Comparison of ENCODE assay signal across 29 mouse cellular contexts in the genomic region with DNA sequence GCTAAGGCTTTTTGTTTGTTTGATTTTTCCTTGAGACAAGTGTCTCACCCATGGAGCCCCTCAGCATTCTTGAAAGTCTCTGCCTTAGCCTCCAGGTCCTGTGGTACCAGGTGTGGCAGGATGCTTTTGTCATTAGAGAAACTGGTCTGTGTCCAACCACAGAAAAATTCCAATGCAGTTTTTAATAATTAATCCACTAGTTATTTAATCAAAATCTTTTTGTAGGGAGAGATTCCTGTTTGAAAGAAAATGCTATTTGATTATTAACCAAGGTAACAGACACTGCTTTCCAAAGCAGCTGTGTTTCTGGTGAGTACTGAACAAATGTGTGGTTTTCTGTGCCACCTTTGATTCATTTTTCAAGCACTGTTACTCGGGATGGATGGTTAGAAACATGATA. TPM values are rescaled to one million over a fixed set of nuclear protein-coding genes. Genes with fewer than 3 reads are reported as not detected.
DNase-seq lines count a peak whose midpoint lies in the region; ATAC-seq and TF ChIP-seq lines count a peak whose summit lies in the region.
"Had no signal": no experiment of that assay in that cellular context is flagged by ENCODE, and none has a peak within 500 bp of the region (broad histone marks: within the 10 kb centered on the region; RNA-seq: fewer than 3 reads in every experiment).

No protein-coding gene starts in this region.

- no peak for TF ChIP-seq POLR2A in liver, adult 2 months (IDR thresholded peaks at IDR 0.05; ENCODE audit: extremely low read depth, insufficient read depth, low read length)

- no peak for TF ChIP-seq EP300 in liver, postnatal 0 days (IDR thresholded peaks at IDR 0.05; ENCODE audit: low read depth)
- TF ChIP-seq EP300 in lung, postnatal 0 days (IDR thresholded peaks at IDR 0.05), result no peak

- no peaks in the 10 kb centered on the region for H3K79me2 ChIP-seq in liver, adult 2 months (ENCODE audit: control insufficient read depth, insufficient read depth, low read length)

- H3K4me3 ChIP-seq in kidney, embryonic 15.5 days (replicated peaks), result no peak overlapping the region
- no peak overlapping the region for H3K4me3 ChIP-seq in liver, adult 2 months (ENCODE audit: insufficient read depth, low read depth, low read length)
- no peak overlapping the region for H3K4me3 ChIP-seq in liver, postnatal 0 days (ENCODE audit: low read depth, low read length)
- no peak overlapping the region for H3K4me3 ChIP-seq in lung, embryonic 16.5 days (ENCODE audit: low read length)
- no peak overlapping the region for H3K4me3 ChIP-seq in lung, postnatal 0 days (ENCODE audit: low read depth, low read length)
- H3K4me3 ChIP-seq in forebrain, embryonic 13.5 days, result no peak overlapping the region
- H3K4me3 ChIP-seq: forebrain, embryonic 10.5 days; gastrocnemius, adult 2 months; hindbrain, embryonic 13.5 days had no signal

- H3K4me1 ChIP-seq in kidney, embryonic 15.5 days, result peaks cover 10% of the 10 kb centered on the region
- H3K4me1 ChIP-seq in liver, adult 2 months (ENCODE audit: control insufficient read depth, insufficient read depth, low read length), result peaks cover 4% of the 10 kb centered on the region; the same call in 1 of the 2 replicates
- no peaks in the 10 kb centered on the region for H3K4me1 ChIP-seq in liver, postnatal 0 days (ENCODE audit: insufficient read depth)
- no peaks in the 10 kb centered on the region for H3K4me1 ChIP-seq in lung, embryonic 16.5 days (replicated peaks; ENCODE audit: control insufficient read depth, insufficient read depth, low read length)
- no peaks in the 10 kb centered on the region for H3K4me1 ChIP-seq in lung, postnatal 0 days (ENCODE audit: insufficient read depth, low read depth, low read length)
- no peaks in the 10 kb centered on the region for H3K4me1 ChIP-seq in forebrain, embryonic 13.5 days
- H3K4me1 ChIP-seq: forebrain, embryonic 10.5 days; hindbrain, embryonic 13.5 days had no signal

- WGBS in kidney, embryonic 15.5 days, result 6% methylated on average over 1 of the region's 1 CpGs
- 5% methylated on average over 1 of the region's 1 CpGs for WGBS in liver, adult 2 months
- WGBS in liver, postnatal 0 days (ENCODE audit: insufficient replicate concordance), result 29% methylated on average over 1 of the region's 1 CpGs
- WGBS in lung, embryonic 16.5 days, result 5% methylated on average over 1 of the region's 1 CpGs
- WGBS in lung, postnatal 0 days, result 0% methylated on average over 1 of the region's 1 CpGs
- 19% methylated on average over 1 of the region's 1 CpGs for WGBS in forebrain, embryonic 13.5 days

- H3K9ac ChIP-seq in kidney, embryonic 15.5 days, result no peak overlapping the region
- H3K9ac ChIP-seq in liver, adult 2 months (ENCODE audit: low read depth, low read length), result no peak overlapping the region
- H3K9ac ChIP-seq in liver, postnatal 0 days (replicated peaks), result no peak overlapping the region
- H3K9ac ChIP-seq in lung, embryonic 16.5 days (ENCODE audit: low read length), result no peak overlapping the region
- no peak overlapping the region for H3K9ac ChIP-seq in lung, postnatal 0 days (replicated peaks; ENCODE audit: low read depth)
- H3K9ac ChIP-seq in forebrain, embryonic 13.5 days, result no peak overlapping the region
- H3K9ac ChIP-seq: forebrain, postnatal 0 days; hindbrain, embryonic 13.5 days had no signal

- ATAC-seq in kidney, embryonic 15.5 days (replicated peaks; ENCODE audit: low FRiP score), result no peak
- ATAC-seq in liver, postnatal 0 days, result no peak
- no peak for ATAC-seq in lung, embryonic 16.5 days (ENCODE audit: low read depth)
- no peak for ATAC-seq in lung, postnatal 0 days
- ATAC-seq in Patski, result peak; percentile 70
- no peak for ATAC-seq in forebrain, embryonic 13.5 days
- ATAC-seq: CD4-positive, CD25-positive, alpha-beta regulatory T cell, adult 4 months; forebrain, embryonic 14.5 days; forebrain, postnatal 0 days had no signal

- TF ChIP-seq CTCF in liver, adult 2 months (IDR thresholded peaks at IDR 0.05; ENCODE audit: low read depth, low read length), result no peak
- TF ChIP-seq CTCF in liver, postnatal 0 days (IDR thresholded peaks at IDR 0.05; ENCODE audit: low read depth), result no peak
- TF ChIP-seq CTCF in lung, postnatal 0 days (IDR thresholded peaks at IDR 0.05), result no peak
- TF ChIP-seq CTCF in Patski (IDR thresholded peaks at IDR 0.05), result no peak

- CTCF ChIA-PET in Patski (lab: Charles Lee), result no interaction called here

- no peak for DNase-seq in kidney, adult 11 months
- DNase-seq in liver, adult 2 months (ENCODE audit: extremely low read depth, low read depth, low spot score), result peak; percentile 71
- DNase-seq in liver, postnatal 0 days, result no peak
- no peak for DNase-seq in lung, postnatal 0 days (ENCODE audit: low spot score)
- DNase-seq in Patski (ENCODE audit: low read depth, low spot score), result peak; percentile 47
- DNase-seq: adrenal gland, postnatal 10 days; adrenal gland, postnatal 36 days; cerebellum, adult 18-20 months; cerebellum, adult 9-10 months; cerebellum, postnatal 14 days; forebrain, postnatal 0 days; gastrocnemius, adult 2 months; gastrocnemius, postnatal 14 days; heart, adult 11 months had no signal

- H3K9me3 ChIP-seq in kidney, embryonic 15.5 days (replicated peaks), result no peaks in the 10 kb centered on the region
- no peaks in the 10 kb centered on the region for H3K9me3 ChIP-seq in liver, postnatal 0 days (ENCODE audit: low read length)
- H3K9me3 ChIP-seq in lung, embryonic 16.5 days (ENCODE audit: control insufficient read depth, low read length), result no peaks in the 10 kb centered on the region
- H3K9me3 ChIP-seq in lung, postnatal 0 days (ENCODE audit: low read length), result no peaks in the 10 kb centered on the region
- H3K9me3 ChIP-seq in forebrain, embryonic 13.5 days (replicated peaks), result no peaks in the 10 kb centered on the region
- H3K9me3 ChIP-seq: forebrain, embryonic 10.5 days; hindbrain, embryonic 13.5 days had no signal

- H3K36me3 ChIP-seq in kidney, embryonic 15.5 days, result peaks cover 20% of the 10 kb centered on the region
- peaks cover 7% of the 10 kb centered on the region; the same call in 1 of the 2 replicates for H3K36me3 ChIP-seq in liver, adult 2 months (ENCODE audit: control insufficient read depth, insufficient read depth, low read length)
- peaks cover 5% of the 10 kb centered on the region for H3K36me3 ChIP-seq in liver, postnatal 0 days (replicated peaks; ENCODE audit: insufficient read depth, low read length)
- peaks cover 8% of the 10 kb centered on the region for H3K36me3 ChIP-seq in lung, embryonic 16.5 days (ENCODE audit: control insufficient read depth, insufficient read depth, low read length)
- H3K36me3 ChIP-seq in lung, postnatal 0 days (ENCODE audit: insufficient read depth, low read length), result peaks cover 5% of the 10 kb centered on the region; the same call in 1 of the 2 replicates
- peaks cover 30% of the 10 kb centered on the region for H3K36me3 ChIP-seq in forebrain, embryonic 13.5 days (ENCODE audit: poor library complexity, severe bottlenecking)

- no peak overlapping the region for H3K4me2 ChIP-seq in kidney, embryonic 15.5 days
- no peak overlapping the region for H3K4me2 ChIP-seq in liver, postnatal 0 days (ENCODE audit: low read depth, low read length)
- no peak overlapping the region for H3K4me2 ChIP-seq in lung, embryonic 16.5 days (ENCODE audit: low read depth, low read length)
- no peak overlapping the region for H3K4me2 ChIP-seq in lung, postnatal 0 days (replicated peaks; ENCODE audit: low read depth, low read length)
- H3K4me2 ChIP-seq in forebrain, embryonic 13.5 days, result no peak overlapping the region
- H3K4me2 ChIP-seq: heart, embryonic 11.5 days; hindbrain, embryonic 13.5 days had no signal

- in situ Hi-C loops in Patski (cut with MboI; ENCODE audit: low pct_unique_long_range_greater_than_20kb), result no loop called here

- POLR2A ChIA-PET in Patski (lab: Charles Lee), result no interaction called here

- H3K27me3 ChIP-seq in kidney, embryonic 15.5 days, result no peaks in the 10 kb centered on the region
- H3K27me3 ChIP-seq in liver, adult 2 months (ENCODE audit: control insufficient read depth, insufficient read depth, low read length), result no peaks in the 10 kb centered on the region
- H3K27me3 ChIP-seq in liver, postnatal 0 days (ENCODE audit: insufficient read depth, low read length), result no peaks in the 10 kb centered on the region
- H3K27me3 ChIP-seq in lung, embryonic 16.5 days (ENCODE audit: control insufficient read depth, insufficient read depth, low read depth, low read length), result no peaks in the 10 kb centered on the region
- no peaks in the 10 kb centered on the region for H3K27me3 ChIP-seq in lung, postnatal 0 days (replicated peaks; ENCODE audit: insufficient read depth, low read length)
- H3K27me3 ChIP-seq in Patski, result no peaks in the 10 kb centered on the region
- no peaks in the 10 kb centered on the region for H3K27me3 ChIP-seq in forebrain, embryonic 13.5 days
- H3K27me3 ChIP-seq: hindbrain, embryonic 13.5 days had no signal

- peak overlapping the region; percentile 48 for H3K27ac ChIP-seq in kidney, embryonic 15.5 days
- H3K27ac ChIP-seq in liver, adult 2 months (replicated peaks; ENCODE audit: insufficient read depth, low read depth, low read length), result no peak overlapping the region; the same call in 1 of the 2 replicates
- no peak overlapping the region for H3K27ac ChIP-seq in liver, postnatal 0 days (ENCODE audit: low read depth)
- H3K27ac ChIP-seq in lung, embryonic 16.5 days (ENCODE audit: low read length), result peak overlapping the region; percentile 9
- H3K27ac ChIP-seq in lung, postnatal 0 days (ENCODE audit: low read length), result no peak overlapping the region
- H3K27ac ChIP-seq in forebrain, embryonic 13.5 days, result no peak overlapping the region
- H3K27ac ChIP-seq: forebrain, embryonic 10.5 days; gastrocnemius, adult 2 months; hindbrain, embryonic 13.5 days had no signal

RNA-seq across cellular contexts. Expression of a gene that starts 50.9 kb away (rescaled TPM):
- 3.9 and 4.3 TPM in 2 replicates for polyA plus RNA-seq in kidney, embryonic 15.5 days (2015; fragmentation: Nextera tagmentation; extraction: Ambion mirVana)
- total RNA-seq in liver, adult 2 months (2014; rRNA removed), result 0.13 and 0.37 TPM in 2 replicates
- polyA plus RNA-seq in liver, adult 2 months (2012; rRNA removed), result not detected in 2 replicates
- polyA plus RNA-seq in liver, postnatal 0 days (2015; fragmentation: Nextera tagmentation; extraction: Ambion mirVana), result 0.12 and 0.19 TPM in 2 replicates
- 45.3 and 48.7 TPM in 2 replicates for polyA plus RNA-seq in lung, embryonic 16.5 days (2015; fragmentation: Nextera tagmentation; extraction: Ambion mirVana)
- polyA plus RNA-seq in lung, postnatal 0 days (2015; fragmentation: Nextera tagmentation; extraction: Ambion mirVana), result 25.2 and 26.0 TPM in 2 replicates
- polyA plus RNA-seq in Patski (2021), result not detected
- 3.5 and 4.4 TPM in 2 replicates for polyA plus RNA-seq in forebrain, embryonic 13.5 days (2015; fragmentation: Nextera tagmentation; extraction: Ambion mirVana)
- total RNA-seq: ES-E14; gastrocnemius, adult 2 months; gastrocnemius, postnatal 14 days; gastrocnemius, postnatal 4 days; heart, adult 8-10 months; heart, postnatal 25 days; hematopoietic stem cell, adult 5-6 weeks had no signal
- polyA plus RNA-seq: C2C12; CD4-positive, CD25-positive, alpha-beta regulatory T cell, adult 4 months; frontal cortex, adult 2 months had no signal

Comparison
In these comparisons a context has a peak if more than half of its experiments do, and no peak if none do; other contexts are left out.
1. H3K27ac ChIP-seq: peak in kidney, embryonic 15.5 days (single experiment) and lung, embryonic 16.5 days (single experiment); none in liver, adult 2 months (single experiment), liver, postnatal 0 days (single experiment), lung, postnatal 0 days (single experiment) and forebrain, embryonic 13.5 days (single experiment).
2. DNase-seq: peak in liver, adult 2 months (single experiment) and Patski (single experiment); none in kidney, adult 11 months (single experiment), liver, postnatal 0 days (single experiment) and lung, postnatal 0 days (single experiment).